Mouse (Mus musculus) cerebellum, adult (tissue): ENCODE data around the gene Wnt10b.
"Not testable (repeated sequence)": the region's sequence is repeated elsewhere in the genome, so short reads cannot be mapped to it uniquely, and the experiment has no call there.

Experiments
- ATAC-seq: cut with Nextera tagmentation; 2 replicates; pipeline ENCODE4 v1.9.2; 2017; ENCODE audit warnings: mild to moderate bottlenecking, moderate library complexity, mixed read lengths; ENCODE audit not compliant: insufficient number of reproducible peaks, low FRiP score, low TSS enrichment

Wnt10b gene

DNA sequence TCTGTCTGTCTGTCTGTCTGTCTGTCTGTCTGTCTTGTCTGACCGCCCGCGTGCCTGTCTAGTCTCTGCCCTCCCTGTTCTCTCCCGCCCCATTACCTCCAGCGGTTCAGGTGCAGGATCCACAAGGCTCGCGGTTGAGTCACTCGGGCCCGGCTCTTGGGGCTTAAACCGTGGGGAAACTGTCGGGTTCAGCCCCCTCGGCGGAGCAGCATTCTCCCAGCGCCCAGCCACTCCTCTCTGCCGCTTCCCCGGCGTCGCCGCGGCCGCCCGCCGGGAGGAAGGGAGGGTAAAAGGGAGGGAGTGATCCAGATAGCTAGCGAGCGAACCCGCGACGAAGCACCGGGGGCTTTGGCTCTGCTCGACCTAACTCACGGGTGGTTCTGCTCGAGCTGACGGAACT, at the start of gene Wnt10b:
Wnt10b (minus strand) TSS at position 389 of the 400 bp plus-strand sequence.
- ATAC-seq: no peak

DNA sequence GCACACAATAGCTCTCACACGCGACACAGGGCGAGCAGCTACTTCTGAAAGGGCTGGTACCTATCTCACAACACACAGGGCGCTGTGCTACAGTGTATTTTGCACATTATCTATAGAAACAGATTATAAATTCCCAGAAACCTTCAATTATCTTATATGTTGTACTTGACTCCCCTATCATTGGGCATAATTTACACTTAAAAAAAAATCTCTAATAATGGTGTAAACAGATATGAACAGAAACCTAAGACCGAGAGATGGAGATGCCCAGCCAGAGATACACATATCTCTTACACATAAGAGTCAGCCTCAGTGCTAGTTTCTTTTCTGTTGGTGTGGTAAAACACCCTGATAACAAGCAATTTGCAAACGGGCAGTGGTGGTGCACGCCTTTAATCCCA, 49.7 kb upstream of the Wnt10b start:
- no peak for ATAC-seq

- no peak for ATAC-seq
These were observed 45.5 kb upstream of the Wnt10b start for GRCm38 (mm10) chr15:98823434-98823833.

GRCm38 (mm10) chr15:98822147-98822546, 44.2 kb upstream of the Wnt10b start:
- ATAC-seq: no peak

GRCm38 (mm10) chr15:98821403-98821802, 43.5 kb upstream of the Wnt10b start:
- no peak for ATAC-seq

- ATAC-seq: no peak
These were observed 43.0 kb upstream of the Wnt10b start for GRCm38 (mm10) chr15:98820937-98821336.

GRCm38 (mm10) chr15:98818171-98818570, 40.2 kb upstream of the Wnt10b start:
- no peak for ATAC-seq

GRCm38 (mm10) chr15:98812741-98813424, 34.9 kb upstream of the Wnt10b start:
- ATAC-seq: no peak

GRCm38 (mm10) chr15:98810212-98810611, 32.3 kb upstream of the Wnt10b start:
- not testable (repeated sequence) for ATAC-seq

- ATAC-seq: no peak
These were observed 31.4 kb upstream of the Wnt10b start, which contains the start of gene Ddn for GRCm38 (mm10) chr15:98809390-98809789. Gene Ddn (minus strand): TSS chr15:98809490.

DNA sequence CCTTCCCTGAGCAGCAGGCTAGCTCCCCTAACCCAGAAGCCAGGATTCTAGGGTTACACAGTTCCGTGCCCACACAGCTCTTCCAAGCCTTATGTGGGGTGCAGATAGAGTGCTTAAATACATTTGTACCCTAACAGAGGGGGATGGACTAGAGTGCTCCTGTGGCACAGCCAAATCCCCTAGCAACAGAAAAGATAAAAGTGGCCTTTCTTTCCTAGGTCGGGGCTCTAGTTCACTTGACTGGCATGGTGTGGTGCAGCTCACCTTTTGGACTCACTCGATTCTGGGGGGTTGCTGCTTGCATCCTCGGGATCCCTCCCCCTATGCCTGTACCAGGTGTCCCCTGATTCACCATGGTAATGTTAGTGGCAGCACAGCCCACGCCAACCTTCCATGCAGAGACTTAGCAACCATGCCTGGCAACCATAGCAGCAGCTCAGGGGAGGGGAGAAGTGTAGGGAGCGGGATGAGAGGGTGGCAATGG, 30.7 kb upstream of the Wnt10b start:
- no peak for ATAC-seq

DNA sequence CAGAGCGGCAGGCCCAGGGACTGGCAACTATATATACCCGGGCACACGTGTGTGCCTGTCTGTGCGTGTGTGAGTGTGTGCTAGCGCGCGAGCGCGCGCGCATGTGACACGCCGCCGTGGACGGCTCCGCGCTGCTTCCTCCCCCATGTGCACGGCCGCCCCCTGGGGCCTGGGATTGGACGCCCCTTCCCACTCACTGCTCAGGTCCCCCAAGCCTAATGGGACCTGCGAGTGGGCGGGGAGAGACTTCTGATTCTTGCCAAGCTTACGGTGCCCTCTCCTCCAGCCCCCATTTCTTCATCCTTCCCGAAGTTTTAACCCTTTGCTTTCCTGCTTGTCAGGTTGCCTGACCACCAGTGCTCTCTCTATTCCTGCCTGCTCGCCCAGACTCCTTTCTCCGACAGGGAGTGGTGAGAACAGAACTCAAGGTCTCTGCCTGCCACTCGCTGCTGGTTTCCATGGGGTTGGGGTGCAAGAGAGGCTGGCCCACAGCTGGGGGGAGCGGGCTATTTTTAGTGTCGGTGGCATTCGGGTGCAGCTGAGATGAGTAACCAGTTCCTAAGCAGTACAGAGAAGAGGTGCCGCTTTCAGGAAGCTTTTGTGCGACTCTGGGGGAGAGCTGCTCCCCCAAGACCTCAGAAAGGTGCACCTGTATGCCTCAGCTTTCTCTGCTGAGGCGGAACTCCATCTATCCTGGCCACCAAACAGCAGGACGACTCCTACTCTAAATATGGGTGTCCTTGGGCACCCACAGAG, 30.1 kb upstream of the Wnt10b start:
- no peak for ATAC-seq

DNA sequence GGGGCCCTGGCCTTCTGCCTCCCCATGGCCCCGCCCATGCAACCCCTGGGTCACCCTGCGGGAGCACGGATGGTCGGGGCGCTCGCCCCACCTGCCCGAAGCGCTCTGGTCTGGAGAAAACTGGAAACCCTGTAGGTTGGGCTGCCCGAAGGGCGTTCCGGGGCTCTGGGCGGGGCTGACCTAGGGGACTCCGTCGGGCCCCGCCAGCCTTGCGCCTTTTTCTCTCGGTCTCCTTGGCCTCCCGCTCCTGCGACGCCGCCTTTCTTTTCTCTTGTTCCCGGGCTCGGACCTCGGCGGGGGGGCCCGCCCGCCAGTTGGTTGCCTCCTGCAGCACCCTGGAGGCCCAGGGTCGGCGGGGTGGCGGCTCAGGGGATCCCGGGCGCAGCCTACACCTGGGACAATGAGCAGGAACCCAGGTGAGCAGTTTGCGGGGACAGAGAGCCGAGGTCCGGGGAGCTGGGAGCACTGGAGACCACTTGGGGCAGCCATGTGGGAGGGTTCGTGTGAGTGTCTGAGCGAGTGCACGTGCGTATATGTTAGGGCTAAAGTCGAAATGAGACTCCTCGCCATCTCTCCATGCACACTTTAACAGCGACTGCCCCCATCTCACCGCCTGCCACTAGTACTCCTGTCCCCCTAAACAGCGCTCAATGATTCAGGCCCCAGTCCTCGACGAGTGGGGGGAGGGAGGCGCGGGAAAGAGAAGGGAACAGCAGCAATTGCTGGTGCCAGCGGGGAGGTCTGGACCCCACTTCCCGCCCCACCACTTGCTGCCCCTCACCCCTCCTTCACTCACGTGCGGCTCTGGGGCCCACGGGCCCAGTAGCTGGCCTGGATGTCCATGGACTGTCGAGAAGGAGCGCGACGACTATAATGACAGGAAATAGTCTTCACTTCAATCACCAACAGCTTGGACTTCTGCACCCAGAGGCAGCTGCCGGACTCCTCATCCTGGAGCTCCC, 29.1 kb upstream of the Wnt10b start:
- no peak for ATAC-seq

- no peak for ATAC-seq
These were observed 28.3 kb upstream of the Wnt10b start for GRCm38 (mm10) chr15:98806071-98806808.

DNA sequence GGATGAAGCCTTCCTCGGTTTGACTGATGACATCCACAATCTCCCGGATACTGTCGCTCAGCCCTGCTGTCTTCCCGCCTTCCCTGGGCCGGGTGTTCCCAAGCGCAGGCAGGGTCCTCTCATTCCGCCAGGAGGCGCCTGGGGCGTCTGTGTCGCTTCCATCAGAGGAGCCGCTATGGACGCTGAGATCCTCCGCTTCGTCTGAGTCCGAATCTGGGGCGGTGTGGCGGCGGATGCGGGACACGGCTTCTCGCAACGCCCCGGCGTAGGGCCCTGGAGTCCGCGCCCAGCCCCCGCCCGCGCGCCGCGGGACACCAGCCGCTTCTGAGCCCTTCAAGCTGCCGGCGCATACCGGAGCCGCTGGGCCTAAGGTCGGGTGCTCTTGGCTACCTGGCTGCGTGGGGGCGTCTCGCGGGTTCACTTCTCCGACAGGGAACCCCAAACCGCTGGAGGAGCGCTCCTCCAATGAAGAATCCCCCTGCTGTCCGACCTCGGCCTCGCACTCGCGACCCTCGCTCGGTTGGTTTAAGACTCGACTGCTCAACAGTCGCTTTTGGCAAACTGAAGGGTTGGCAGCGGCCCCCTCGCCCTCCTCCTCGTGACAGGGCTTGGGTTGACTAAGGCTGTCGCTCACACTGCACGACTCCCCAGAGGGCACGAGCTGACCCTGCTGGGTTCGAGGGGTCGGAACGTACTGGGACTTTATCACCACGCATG, 27.5 kb upstream of the Wnt10b start:
- ATAC-seq: no peak

DNA sequence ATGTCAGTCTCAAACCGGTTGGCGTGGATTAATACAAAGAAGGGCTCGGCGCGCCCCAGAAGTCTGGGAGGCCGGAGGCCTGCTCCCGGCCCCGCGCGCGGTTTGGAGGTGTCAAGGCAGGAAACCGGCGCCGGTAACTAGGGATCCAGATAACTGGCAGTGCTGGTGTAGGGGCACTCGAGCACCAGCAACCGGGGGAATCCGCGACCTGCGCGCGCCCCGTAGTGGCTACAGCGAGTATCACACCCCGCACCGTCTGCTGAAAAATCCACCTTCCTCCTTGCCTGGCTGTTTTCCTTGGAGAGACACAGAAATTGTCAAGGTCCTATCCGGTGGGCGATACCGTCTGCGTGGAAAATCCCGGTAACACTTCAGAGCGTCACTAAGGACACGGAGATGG, 26.1 kb upstream of the Wnt10b start:
- peak; percentile 38; the same call in 1 of the 2 replicates for ATAC-seq

DNA sequence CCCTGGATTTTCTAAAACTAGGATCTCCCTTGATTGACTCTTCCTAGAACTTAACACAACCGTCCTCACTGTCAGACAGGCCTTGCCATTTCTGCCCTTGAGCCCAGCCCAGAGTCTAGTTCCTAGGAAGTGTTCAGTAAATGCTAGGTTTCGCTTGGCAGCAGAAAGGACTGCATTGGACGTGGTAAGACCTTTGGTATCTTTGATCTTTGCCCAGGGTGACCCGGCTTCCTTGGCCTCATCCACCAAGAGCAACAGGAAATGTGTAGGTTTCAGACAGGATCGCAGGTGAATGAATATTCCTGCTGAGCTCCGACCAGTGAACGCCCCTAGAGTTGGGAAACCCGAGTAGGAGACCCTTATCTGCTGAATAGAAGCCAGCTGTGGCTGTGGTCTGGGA, 25.0 kb upstream of the Wnt10b start:
- ATAC-seq: no peak

DNA sequence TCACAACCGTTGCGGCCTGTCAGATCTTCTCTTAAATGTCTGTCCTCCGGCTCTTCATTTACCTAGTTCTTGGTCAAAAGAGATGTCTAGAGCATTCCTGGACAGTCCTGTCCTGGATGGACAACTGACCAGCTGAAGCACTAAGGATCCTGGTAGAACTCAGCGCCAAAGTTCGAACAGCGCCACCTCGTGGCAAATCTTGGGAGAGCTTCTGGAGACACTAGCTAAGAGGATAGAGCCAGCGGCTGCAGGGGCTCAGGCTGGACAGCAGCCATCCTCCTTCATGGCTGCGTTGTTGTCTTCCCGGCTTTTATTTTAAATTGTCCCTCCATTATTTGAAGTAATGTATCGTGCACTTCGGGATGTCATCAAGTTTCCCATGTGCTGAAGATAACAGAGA, 21.4 kb upstream of the Wnt10b start:
- ATAC-seq: 0 out of 2 replicates have a peak, but pooled peaks have one; percentile 47

GRCm38 (mm10) chr15:98798903-98799302, 21.0 kb upstream of the Wnt10b start:
- no peak for ATAC-seq
